Mouse (Mus musculus) megakaryocyte, embryonic 14.5 days (primary cell): ENCODE results near the gene Tbc1d20.

ENCODE experiments used
- FLI1 ChIP-seq: IDR thresholded peaks from 2 replicates; pipeline ENCODE4 v1.6.1; 2012; ENCODE audit warnings: low read length, inconsistent platforms, mixed read lengths
- GATA1 ChIP-seq: IDR thresholded peaks from 3 replicates; pipeline ENCODE4 v1.6.1; 2012; ENCODE audit warnings: mixed read lengths, low read length, inconsistent platforms, borderline replicate concordance

- no peak for TF ChIP-seq GATA1
- no peak for TF ChIP-seq FLI1
These were observed 33.9 kb upstream of the Tbc1d20 start for GRCm38 (mm10) chr2:152259739-152260138.
